Mouse (Mus musculus) R1 (cell line): Measurements from ENCODE around the gene Agap3.
A peak's percentile ranks its signal among the peaks of the same experiment; 100 is the strongest.

ENCODE experiments used
- DNase-seq: peaks from one replicate; pipeline ENCODE4 v3.0.0-alpha.2; 2018; ENCODE audit warnings: low read depth, low spot score

The Agap3 gene

DNA sequence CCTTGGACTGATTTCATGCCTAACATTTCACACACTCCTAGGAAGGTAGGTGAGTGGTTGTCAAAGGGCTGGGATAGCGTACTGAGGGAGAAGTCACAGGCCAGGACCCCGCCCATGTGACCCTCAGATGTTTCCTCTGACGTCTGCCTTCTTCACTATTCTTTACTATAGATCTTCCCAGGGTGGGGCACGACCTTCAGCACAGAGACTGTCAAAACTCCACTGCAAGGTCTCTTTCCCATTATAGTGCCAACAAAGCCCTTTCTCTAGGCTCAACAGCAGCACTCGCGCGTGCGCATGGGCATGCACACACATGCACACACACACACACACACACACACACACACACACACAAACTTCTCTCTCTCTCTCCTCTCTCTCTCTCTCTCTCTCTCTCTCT, 71.8 kb downstream of the Agap3 start:
- no peak for DNase-seq

DNA sequence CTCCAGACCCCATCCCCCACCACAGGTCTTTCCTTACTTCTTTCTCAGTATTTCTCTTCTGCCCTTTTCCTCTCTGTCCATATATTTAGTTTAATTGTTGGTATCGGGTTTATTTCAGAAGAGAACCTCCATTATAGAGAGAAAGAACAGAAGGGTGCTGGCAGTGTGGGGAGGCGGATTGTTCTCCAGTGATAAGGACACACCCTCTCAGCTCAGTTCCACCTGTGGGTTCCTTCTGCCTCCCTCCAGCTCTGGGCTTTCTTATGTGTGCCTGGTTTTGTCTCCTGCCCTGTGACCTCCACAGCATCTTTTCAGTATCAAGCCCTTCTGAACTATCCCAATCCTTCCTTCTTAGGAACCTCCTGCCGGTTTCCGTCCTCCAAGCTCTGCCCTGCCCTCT, 72.5 kb downstream of the Agap3 start:
- no peak for DNase-seq

GRCm38 (mm10) chr5:24525360-24526189, 73.6 kb downstream of the Agap3 start:
- no peak for DNase-seq

GRCm38 (mm10) chr5:24526190-24526888, 74.4 kb downstream of the Agap3 start:
- no peak for DNase-seq

DNA sequence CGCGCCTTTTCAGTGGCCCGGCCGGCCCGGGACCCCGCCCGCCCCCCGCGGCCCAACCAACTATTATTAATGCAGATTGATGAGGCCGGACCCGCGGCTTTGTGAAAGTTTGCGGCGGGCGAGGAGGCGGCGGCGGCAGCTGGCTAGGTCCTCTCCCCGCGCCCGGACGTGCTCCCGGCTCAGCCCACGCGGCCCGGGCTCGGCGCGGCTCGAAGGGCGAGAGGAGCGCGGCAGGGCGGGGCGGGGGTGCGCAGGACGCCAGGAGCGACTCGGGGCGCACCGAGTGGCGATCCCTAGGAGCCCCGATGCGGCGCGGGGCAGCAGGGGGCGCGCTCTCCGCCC, 74.9 kb downstream of the Agap3 start, which contains the start of gene Gbx1:
TSS of gene Gbx1 (minus strand) at position 314 of the 342 bp plus-strand sequence.
- no peak for DNase-seq

DNA sequence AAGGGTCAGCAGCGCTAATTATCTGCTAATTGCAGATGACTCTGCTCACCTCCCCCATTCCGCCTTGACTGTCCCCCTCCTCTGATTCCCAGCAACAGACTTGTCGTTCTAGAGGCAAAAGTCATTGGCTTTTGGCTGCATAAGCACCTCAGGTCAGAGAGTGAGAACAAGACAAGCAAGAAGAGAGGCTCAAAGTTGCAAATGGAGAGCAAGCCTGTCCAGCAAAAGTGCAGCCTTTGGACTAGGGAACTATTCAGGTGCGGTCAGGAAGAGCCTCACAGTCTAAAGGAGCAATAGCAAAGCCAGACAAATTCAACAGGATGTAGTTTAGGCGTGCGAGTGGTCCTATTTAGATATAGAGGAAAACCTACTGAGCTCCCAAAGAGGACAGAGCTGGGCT, 75.8 kb downstream of the Agap3 start:
- DNase-seq, result no peak

DNA sequence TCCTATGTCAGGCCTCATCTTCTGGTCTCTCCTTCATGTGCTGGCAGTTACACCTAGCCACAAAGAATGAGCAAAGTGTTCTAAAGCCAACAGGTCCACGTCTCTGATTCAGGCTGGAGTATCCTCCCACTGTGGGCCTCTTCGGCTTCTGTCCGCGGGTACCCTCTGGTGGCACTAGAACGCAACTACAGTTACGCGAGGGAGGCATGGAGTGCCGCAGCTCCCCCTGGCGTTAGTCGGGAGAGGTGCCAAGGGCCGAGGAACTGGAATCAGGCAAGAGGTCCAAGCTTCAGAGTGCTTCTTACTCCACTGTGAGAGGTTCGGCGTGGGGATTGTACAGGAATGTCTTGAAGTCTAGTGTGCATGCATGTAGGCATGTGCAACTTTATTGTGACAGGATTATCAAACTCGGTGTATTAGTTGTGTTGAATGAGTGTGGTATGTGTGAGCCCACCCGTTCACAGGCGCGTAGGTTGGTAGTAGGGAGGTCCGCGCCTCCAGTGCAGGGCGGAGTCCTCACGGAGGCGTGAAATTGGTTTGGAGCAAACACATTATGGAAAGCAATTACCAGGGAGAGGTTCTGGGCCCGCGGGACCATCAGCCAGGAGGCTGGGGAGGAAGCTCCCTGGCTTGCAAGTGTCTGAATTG, 78.2 kb downstream of the Agap3 start:
- peak; percentile 89 for DNase-seq

DNA sequence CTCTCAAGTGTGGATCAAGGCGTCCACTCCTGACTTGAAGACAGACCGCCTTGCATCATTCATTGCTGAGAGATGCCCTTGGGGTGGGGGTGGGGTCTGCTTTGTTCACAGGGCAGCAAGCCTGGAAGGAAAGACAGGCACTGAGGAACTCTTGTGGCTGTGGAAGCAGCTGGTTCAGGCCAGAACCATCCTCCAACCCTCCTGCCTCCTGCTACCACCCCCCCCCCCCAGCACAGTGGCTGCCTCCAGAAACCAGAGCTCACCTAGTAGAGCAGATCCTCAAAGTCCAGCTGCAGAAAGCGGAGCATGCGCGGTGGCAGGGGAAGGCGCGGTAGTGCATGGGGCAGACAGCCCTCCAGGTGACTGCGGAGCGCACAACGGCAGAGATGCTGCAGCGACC, 81.4 kb downstream of the Agap3 start:
- no peak for DNase-seq

GRCm38 (mm10) chr5:24534292-24534691, 82.3 kb downstream of the Agap3 start:
- no peak for DNase-seq

DNA sequence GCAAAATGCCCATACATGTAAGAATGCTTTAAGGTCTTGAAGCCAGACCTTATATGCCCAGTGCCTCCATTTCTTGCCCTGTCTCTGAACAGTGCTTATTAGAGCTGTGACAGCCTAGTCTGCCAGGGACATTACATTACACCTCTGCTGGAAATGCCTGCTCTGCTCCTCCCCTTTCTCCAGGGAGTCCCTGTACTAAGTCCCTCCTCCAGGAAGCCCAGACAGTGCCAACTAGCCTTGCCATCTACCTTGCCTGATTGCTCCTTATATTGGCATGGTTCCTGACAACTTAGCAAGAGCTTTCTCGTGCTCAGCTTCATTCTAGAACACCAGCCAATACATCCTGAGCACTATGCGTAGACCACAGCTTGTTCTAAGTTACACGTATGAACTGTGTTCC, 83.8 kb downstream of the Agap3 start:
- no peak for DNase-seq

DNA sequence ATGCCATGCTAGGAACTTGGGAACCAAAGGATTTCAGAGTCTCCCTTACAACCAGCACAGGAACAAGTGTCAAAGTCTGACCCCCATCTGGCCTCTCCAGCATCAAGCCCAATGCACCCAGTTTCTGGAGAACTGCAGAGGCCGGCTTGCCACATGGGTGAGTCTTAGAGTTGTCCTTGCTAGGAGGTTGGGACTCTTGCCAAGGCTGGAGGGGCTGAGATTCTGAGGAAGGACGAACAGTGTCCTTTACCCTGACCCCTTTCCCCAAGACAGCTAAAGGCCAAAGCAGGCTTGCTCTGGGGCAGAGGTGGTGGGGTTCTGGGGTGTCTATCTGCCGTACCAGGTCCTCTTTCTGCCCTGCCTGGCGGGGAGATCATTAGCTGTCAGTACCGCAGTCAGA, 84.5 kb downstream of the Agap3 start:
- DNase-seq, result no peak

DNA sequence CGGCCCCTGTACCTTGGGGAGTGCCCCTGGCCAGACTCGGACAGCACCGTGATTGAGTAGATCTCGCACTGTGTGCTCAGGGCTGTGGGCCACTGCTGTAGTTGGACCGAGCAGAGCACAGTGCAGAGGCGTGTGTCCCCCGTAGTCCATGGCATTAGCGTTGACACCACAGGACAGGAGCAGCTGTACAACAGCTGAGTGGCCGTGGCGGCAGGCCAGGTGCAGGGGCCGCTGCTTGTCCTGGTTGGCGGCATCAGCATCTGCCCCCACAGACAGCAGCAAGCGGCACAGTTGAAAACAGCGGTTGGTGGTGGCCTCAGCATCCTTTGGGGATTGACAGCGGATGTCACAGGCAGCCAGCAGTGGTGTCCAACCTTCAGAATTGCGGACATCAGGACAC, 85.6 kb downstream of the Agap3 start:
- DNase-seq, result no peak

- no peak for DNase-seq
Observed at GRCm38 (mm10) chr5:24539571-24540296, 87.8 kb downstream of the Agap3 start.

- DNase-seq, result no peak
Observed at GRCm38 (mm10) chr5:24540387-24541143, 88.6 kb downstream of the Agap3 start, which contains the start of gene Asb10. Gene Asb10 (minus strand): TSS chr5:24540978.

- no peak for DNase-seq
Observed at GRCm38 (mm10) chr5:24541144-24541569, 89.2 kb downstream of the Agap3 start.

DNA sequence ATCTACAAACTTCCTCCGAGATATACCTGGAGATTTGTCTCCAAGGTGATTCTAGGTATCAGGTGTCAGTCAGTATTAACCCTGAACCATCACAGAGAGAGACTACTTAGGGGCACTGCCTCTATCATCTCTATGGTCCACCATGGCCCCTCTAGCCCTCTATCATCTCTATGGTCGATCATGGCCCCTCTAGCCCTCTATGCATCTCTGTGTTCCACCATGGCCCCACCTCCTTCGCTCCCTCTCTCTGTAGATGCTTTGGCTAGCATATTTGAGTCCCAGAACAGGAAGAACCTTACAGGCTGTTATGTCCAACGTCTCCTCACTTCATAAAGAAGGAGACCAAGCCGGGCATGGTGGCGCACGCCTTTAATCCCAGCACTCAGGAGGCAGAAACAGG, 90.7 kb downstream of the Agap3 start:
- DNase-seq, result peak; percentile 82

- DNase-seq, result peak; percentile 38
Observed at GRCm38 (mm10) chr5:24550598-24551316, 98.8 kb downstream of the Agap3 start.

DNA sequence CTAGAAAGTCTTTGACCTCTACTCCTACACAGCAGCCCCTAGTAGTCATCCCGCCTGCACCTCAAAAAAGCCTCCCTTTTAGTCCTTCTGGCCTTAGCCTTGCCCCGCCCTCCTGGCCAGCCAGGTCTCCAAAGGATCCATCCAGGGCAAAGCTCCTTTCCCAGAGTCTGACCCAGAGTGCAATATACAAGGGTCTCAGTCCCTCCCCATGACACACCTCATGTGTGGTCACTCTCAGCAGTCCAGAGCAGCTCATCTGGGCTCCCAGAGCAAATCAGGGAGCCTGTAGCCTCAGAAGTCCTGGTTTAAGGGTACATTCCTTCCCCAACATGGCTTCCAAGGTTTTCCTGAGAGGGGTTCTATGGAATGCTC, 99.3 kb downstream of the Agap3 start:
- DNase-seq, result no peak
